Mouse (Mus musculus) ES-E14 (cell line): ENCODE results near the gene Prickle3.

Experiments used
- CHD2 ChIP-seq: IDR thresholded peaks from 2 replicates; pipeline ENCODE4 v1.6.1; 2014; ENCODE audit warnings: mild to moderate bottlenecking, low read depth, low read length, inconsistent platforms
- HCFC1 ChIP-seq: IDR thresholded peaks from 2 replicates; pipeline ENCODE4 v1.6.1; 2012; ENCODE audit warnings: low read length, inconsistent platforms, borderline replicate concordance; ENCODE audit not compliant: insufficient read depth
- MAFK ChIP-seq: IDR thresholded peaks from 2 replicates; pipeline ENCODE4 v1.6.1; 2014; ENCODE audit warnings: mild to moderate bottlenecking, low read depth, low read length, inconsistent platforms; ENCODE audit not compliant: insufficient read depth
- ZNF384 ChIP-seq: IDR thresholded peaks from 2 replicates; pipeline ENCODE4 v1.6.1; 2012; ENCODE audit warnings: low read depth, low read length, inconsistent platforms

GRCm38 (mm10) chrX:7640785-7641184 is 16.3 kb upstream of the Prickle3 start:
- TF ChIP-seq ZNF384 = no peak
- no peak for TF ChIP-seq MAFK
- no peak for TF ChIP-seq HCFC1
- TF ChIP-seq CHD2 = no peak
